Mouse (Mus musculus): Measurements from ENCODE around the gene Mxi1. TPM values are rescaled to one million over a fixed set of nuclear protein-coding genes. Genes with fewer than 3 reads are reported as not detected.

Gene Mxi1
- polyA plus RNA-seq, 1 experiment from 2014 or later: 29.3 TPM

GRCm38 (mm10) chr19:53284268-53285208 is 25.8 kb upstream of the Mxi1 start:
- H3K27me3 ChIP-seq (ENCODE audit: control insufficient read depth, insufficient read depth, low read length): no peaks in the 10 kb centered on the region
- H3K36me3 ChIP-seq (ENCODE audit: control insufficient read depth, insufficient read depth, low read length): no peaks in the 10 kb centered on the region
- no peak overlapping the region for H3K4me3 ChIP-seq (ENCODE audit: low read depth, low read length)
- H3K27ac ChIP-seq (ENCODE audit: low read length): no peak overlapping the region
- no peak overlapping the region for H3K4me2 ChIP-seq (replicated peaks; ENCODE audit: low read depth, low read length)
- no peak for ATAC-seq (ENCODE audit: insufficient number of reproducible peaks, insufficient read depth, low FRiP score, low read depth)
- H3K9me3 ChIP-seq (ENCODE audit: control insufficient read depth, low read depth, low read length): no peaks in the 10 kb centered on the region
- no peaks in the 10 kb centered on the region for H3K4me1 ChIP-seq (ENCODE audit: control insufficient read depth, insufficient read depth, low read length)
- H3K9ac ChIP-seq (replicated peaks; ENCODE audit: low read depth, low read length): no peak overlapping the region
- 38% methylated on average over 20 of the region's 20 CpGs for WGBS

DNA sequence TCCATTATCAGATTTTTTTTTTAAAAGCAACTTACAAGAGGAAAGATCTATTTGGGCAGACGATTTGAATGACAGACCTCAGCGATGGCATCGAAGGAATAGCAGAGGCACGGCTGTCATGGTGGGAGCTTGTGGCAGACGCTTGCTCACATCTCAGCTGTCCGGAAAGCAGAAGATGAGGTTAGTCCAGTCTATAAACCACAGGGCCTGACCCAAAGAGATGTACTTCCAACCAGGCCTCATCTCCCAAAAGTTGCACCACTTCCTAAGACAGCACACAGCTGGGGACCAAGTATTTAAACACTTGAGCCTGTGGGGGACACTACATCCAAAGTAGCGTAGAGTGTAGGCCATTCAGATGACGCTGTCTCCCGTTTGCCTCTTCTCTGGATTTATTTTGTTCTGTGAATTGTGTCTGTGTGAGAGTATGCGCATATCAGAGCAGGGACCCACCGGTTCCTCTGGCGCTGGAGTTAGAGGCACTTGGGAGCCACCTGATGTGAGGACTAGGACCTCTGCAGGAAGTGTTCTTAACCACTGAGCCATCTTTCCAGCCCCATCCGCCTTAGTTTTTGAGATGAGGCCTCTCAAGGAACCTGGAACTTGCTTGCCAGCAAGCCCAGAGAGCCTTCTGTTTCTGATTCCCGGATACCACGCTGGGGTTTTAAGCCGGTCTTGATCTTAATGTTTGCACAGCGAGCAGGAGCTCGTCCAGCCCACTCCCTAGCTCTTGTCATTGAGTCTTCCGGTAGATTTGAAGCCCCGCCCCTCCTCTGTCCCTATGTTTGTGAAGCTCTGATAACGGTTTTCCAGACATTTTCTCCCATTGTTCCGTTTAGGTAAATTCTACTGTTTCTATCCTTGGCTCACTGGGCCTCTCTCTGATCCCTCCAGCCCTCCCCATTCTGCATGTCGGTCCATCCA is 13.7 kb upstream of the Mxi1 start:
- Histone ChIP-seq H3K36me3 (ENCODE audit: control insufficient read depth, insufficient read depth, low read length) (no peaks in the 10 kb centered on the region), H3K27ac (ENCODE audit: low read length) (no peak overlapping the region), H3K27me3 (ENCODE audit: control insufficient read depth, insufficient read depth, low read length) (no peaks in the 10 kb centered on the region), H3K9ac (replicated peaks; ENCODE audit: low read depth, low read length) (no peak overlapping the region), H3K4me3 (ENCODE audit: low read depth, low read length) (no peak overlapping the region), H3K9me3 (ENCODE audit: control insufficient read depth, low read depth, low read length) (no peaks in the 10 kb centered on the region), H3K4me2 (replicated peaks; ENCODE audit: low read depth, low read length) (no peak overlapping the region), H3K4me1 (ENCODE audit: control insufficient read depth, insufficient read depth, low read length) (no peaks in the 10 kb centered on the region)
- 71% methylated on average over 23 of the region's 23 CpGs for WGBS
- no peak for ATAC-seq (ENCODE audit: insufficient number of reproducible peaks, insufficient read depth, low FRiP score, low read depth)

DNA sequence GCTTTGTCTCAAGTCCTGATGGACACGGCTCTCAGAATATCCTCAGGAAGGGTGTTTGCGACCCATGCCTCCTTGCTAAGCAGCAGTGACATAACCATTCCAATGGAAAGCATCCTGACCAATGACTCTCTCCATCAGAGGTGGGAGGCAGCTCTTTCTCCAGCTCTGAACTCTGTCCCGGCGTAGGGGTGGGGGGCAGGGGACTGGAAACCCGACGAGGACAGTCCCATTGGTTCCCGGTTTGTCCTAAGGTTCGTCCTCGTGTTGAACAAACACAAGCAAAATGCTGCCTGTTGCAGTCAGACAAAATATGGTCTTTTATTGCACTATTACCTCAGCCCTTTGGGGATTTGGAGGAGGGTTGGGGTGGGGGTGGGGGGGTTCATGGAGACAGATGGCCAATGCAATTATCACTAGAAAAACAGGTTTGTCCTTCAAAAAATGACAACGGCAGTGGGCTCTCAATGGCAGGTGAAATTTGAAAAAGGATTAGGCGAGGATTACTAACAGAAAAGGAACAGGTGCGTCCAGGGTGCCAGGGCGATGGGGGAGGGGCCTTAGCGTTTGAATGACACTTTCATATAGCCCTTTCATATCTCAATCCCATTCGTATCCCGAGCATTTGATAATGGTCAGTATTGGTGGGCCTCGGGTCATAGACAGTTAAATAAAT is 11.0 kb upstream of the Mxi1 start:
- no peaks in the 10 kb centered on the region for H3K4me1 ChIP-seq (ENCODE audit: control insufficient read depth, insufficient read depth, low read length)
- no peaks in the 10 kb centered on the region for H3K27me3 ChIP-seq (ENCODE audit: control insufficient read depth, insufficient read depth, low read length)
- 60% methylated on average over 17 of the region's 17 CpGs for WGBS
- H3K36me3 ChIP-seq (ENCODE audit: control insufficient read depth, insufficient read depth, low read length): no peaks in the 10 kb centered on the region
- H3K27ac ChIP-seq (ENCODE audit: low read length): no peak overlapping the region
- H3K9me3 ChIP-seq (ENCODE audit: control insufficient read depth, low read depth, low read length): no peaks in the 10 kb centered on the region
- ATAC-seq (ENCODE audit: insufficient number of reproducible peaks, insufficient read depth, low FRiP score, low read depth): no peak
- H3K4me2 ChIP-seq (replicated peaks; ENCODE audit: low read depth, low read length): no peak overlapping the region
- H3K9ac ChIP-seq (replicated peaks; ENCODE audit: low read depth, low read length): no peak overlapping the region
- H3K4me3 ChIP-seq (ENCODE audit: low read depth, low read length): no peak overlapping the region

GRCm38 (mm10) chr19:53299829-53300181 is 10.5 kb upstream of the Mxi1 start:
- Histone ChIP-seq H3K4me3 (ENCODE audit: low read depth, low read length) (no peak overlapping the region), H3K27ac (ENCODE audit: low read length) (no peak overlapping the region), H3K4me1 (ENCODE audit: control insufficient read depth, insufficient read depth, low read length) (no peaks in the 10 kb centered on the region), H3K36me3 (ENCODE audit: control insufficient read depth, insufficient read depth, low read length) (no peaks in the 10 kb centered on the region), H3K4me2 (replicated peaks; ENCODE audit: low read depth, low read length) (no peak overlapping the region), H3K27me3 (ENCODE audit: control insufficient read depth, insufficient read depth, low read length) (no peaks in the 10 kb centered on the region), H3K9me3 (ENCODE audit: control insufficient read depth, low read depth, low read length) (no peaks in the 10 kb centered on the region), H3K9ac (replicated peaks; ENCODE audit: low read depth, low read length) (no peak overlapping the region)
- ATAC-seq (ENCODE audit: insufficient number of reproducible peaks, insufficient read depth, low FRiP score, low read depth): no peak
- WGBS: 75% methylated on average over 4 of the region's 4 CpGs

- H3K4me2 ChIP-seq (replicated peaks; ENCODE audit: low read depth, low read length): no peak overlapping the region
- H3K27ac ChIP-seq (ENCODE audit: low read length): no peak overlapping the region
- no peaks in the 10 kb centered on the region for H3K9me3 ChIP-seq (ENCODE audit: control insufficient read depth, low read depth, low read length)
- H3K9ac ChIP-seq (replicated peaks; ENCODE audit: low read depth, low read length): no peak overlapping the region
- no peaks in the 10 kb centered on the region for H3K27me3 ChIP-seq (ENCODE audit: control insufficient read depth, insufficient read depth, low read length)
- H3K4me1 ChIP-seq (ENCODE audit: control insufficient read depth, insufficient read depth, low read length): no peaks in the 10 kb centered on the region
- no peak overlapping the region for H3K4me3 ChIP-seq (ENCODE audit: low read depth, low read length)
- WGBS: 86% methylated on average over 7 of the region's 7 CpGs
- ATAC-seq (ENCODE audit: insufficient number of reproducible peaks, insufficient read depth, low FRiP score, low read depth): no peak
- no peaks in the 10 kb centered on the region for H3K36me3 ChIP-seq (ENCODE audit: control insufficient read depth, insufficient read depth, low read length)
Measured at GRCm38 (mm10) chr19:53303382-53303781, 6.9 kb upstream of the Mxi1 start.

DNA sequence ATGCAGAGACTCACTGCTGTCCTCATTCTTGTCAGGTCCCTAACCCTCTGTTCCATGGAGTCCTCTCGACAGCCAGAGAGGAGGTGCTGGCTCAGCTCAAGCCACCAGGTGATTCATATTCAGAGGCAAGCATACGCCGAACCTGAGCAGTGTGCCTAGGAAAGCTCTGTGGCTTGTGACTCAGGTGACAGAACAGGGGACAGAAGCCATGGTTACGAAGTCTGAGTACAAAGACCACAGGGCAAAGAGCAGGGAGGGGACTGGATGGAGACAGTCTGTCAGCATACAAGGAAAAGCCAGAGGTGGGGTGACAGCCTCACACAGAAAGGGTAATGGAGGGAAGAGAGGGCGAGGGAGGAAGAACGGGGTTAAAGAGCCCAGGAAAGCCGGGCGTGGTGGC is 4.7 kb upstream of the Mxi1 start:
- Histone ChIP-seq H3K27me3 (ENCODE audit: control insufficient read depth, insufficient read depth, low read length) (no peaks in the 10 kb centered on the region), H3K27ac (ENCODE audit: low read length) (no peak overlapping the region), H3K4me2 (replicated peaks; ENCODE audit: low read depth, low read length) (no peak overlapping the region), H3K4me1 (ENCODE audit: control insufficient read depth, insufficient read depth, low read length) (peaks cover 3% of the 10 kb centered on the region; the same call in 1 of the 2 replicates), H3K4me3 (ENCODE audit: low read depth, low read length) (no peak overlapping the region), H3K36me3 (ENCODE audit: control insufficient read depth, insufficient read depth, low read length) (no peaks in the 10 kb centered on the region), H3K9ac (replicated peaks; ENCODE audit: low read depth, low read length) (no peak overlapping the region), H3K9me3 (ENCODE audit: control insufficient read depth, low read depth, low read length) (no peaks in the 10 kb centered on the region)
- 88% methylated on average over 8 of the region's 8 CpGs for WGBS
- no peak for ATAC-seq (ENCODE audit: insufficient number of reproducible peaks, insufficient read depth, low FRiP score, low read depth)

GRCm38 (mm10) chr19:53306706-53307105 is 3.6 kb upstream of the Mxi1 start:
- no peaks in the 10 kb centered on the region for H3K36me3 ChIP-seq (ENCODE audit: control insufficient read depth, insufficient read depth, low read length)
- no peak overlapping the region for H3K4me2 ChIP-seq (replicated peaks; ENCODE audit: low read depth, low read length)
- H3K4me3 ChIP-seq (ENCODE audit: low read depth, low read length): no peak overlapping the region
- ATAC-seq (ENCODE audit: insufficient number of reproducible peaks, insufficient read depth, low FRiP score, low read depth): no peak
- no peaks in the 10 kb centered on the region for H3K9me3 ChIP-seq (ENCODE audit: control insufficient read depth, low read depth, low read length)
- no peaks in the 10 kb centered on the region for H3K27me3 ChIP-seq (ENCODE audit: control insufficient read depth, insufficient read depth, low read length)
- no peak overlapping the region for H3K27ac ChIP-seq (ENCODE audit: low read length)
- 59% methylated on average over 11 of the region's 11 CpGs for WGBS
- peaks cover 3% of the 10 kb centered on the region; the same call in 1 of the 2 replicates for H3K4me1 ChIP-seq (ENCODE audit: control insufficient read depth, insufficient read depth, low read length)
- H3K9ac ChIP-seq (replicated peaks; ENCODE audit: low read depth, low read length): no peak overlapping the region

DNA sequence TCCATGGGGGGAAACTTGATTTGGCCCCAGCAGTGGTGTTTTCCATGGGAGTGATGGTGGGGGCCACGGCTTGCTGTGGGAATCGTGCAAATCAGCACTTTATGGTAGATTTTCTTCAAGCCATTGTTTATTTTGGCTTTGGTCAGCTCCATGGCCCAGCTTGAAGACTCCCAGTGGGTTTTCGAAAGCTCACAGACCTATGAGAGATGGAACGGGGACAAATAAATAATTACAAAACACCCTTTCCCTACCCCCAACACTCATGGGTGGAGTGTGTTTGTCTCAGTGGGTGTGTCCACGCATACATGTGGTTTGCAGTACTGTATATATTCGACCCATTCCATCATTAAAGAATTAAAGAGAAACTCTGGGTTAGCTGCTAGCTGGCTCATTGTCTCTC is 3.1 kb upstream of the Mxi1 start:
- no peak for ATAC-seq (ENCODE audit: insufficient number of reproducible peaks, insufficient read depth, low FRiP score, low read depth)
- Histone ChIP-seq H3K27ac (ENCODE audit: low read length) (no peak overlapping the region), H3K9me3 (ENCODE audit: control insufficient read depth, low read depth, low read length) (no peaks in the 10 kb centered on the region), H3K4me3 (ENCODE audit: low read depth, low read length) (no peak overlapping the region), H3K9ac (replicated peaks; ENCODE audit: low read depth, low read length) (no peak overlapping the region), H3K27me3 (ENCODE audit: control insufficient read depth, insufficient read depth, low read length) (no peaks in the 10 kb centered on the region), H3K36me3 (ENCODE audit: control insufficient read depth, insufficient read depth, low read length) (no peaks in the 10 kb centered on the region), H3K4me2 (replicated peaks; ENCODE audit: low read depth, low read length) (no peak overlapping the region), H3K4me1 (ENCODE audit: control insufficient read depth, insufficient read depth, low read length) (peaks cover 3% of the 10 kb centered on the region; the same call in 1 of the 2 replicates)
- 54% methylated on average over 6 of the region's 6 CpGs for WGBS
